Mouse (Mus musculus) kidney, adult 18-20 months (tissue): ENCODE data around the gene Slc30a10.

Source experiments
- DNase-seq: peaks from one replicate; pipeline ENCODE4 v3.0.0; 2021

Gene Slc30a10

GRCm38 (mm10) chr1:185469551-185470021, 14.9 kb downstream of the Slc30a10 start:
- DNase-seq: no peak

- no peak for DNase-seq
Observed at GRCm38 (mm10) chr1:185472025-185472720, 17.5 kb downstream of the Slc30a10 start.

GRCm38 (mm10) chr1:185472730-185473129, 18.1 kb downstream of the Slc30a10 start:
- DNase-seq: no peak

GRCm38 (mm10) chr1:185473437-185473836, 18.8 kb downstream of the Slc30a10 start:
- no peak for DNase-seq

- no peak for DNase-seq
Observed at GRCm38 (mm10) chr1:185479861-185480260, 25.2 kb downstream of the Slc30a10 start.

- no peak for DNase-seq
Observed at GRCm38 (mm10) chr1:185482001-185482761, 27.5 kb downstream of the Slc30a10 start.

GRCm38 (mm10) chr1:185482762-185483161, 28.1 kb downstream of the Slc30a10 start:
- no peak for DNase-seq

DNA sequence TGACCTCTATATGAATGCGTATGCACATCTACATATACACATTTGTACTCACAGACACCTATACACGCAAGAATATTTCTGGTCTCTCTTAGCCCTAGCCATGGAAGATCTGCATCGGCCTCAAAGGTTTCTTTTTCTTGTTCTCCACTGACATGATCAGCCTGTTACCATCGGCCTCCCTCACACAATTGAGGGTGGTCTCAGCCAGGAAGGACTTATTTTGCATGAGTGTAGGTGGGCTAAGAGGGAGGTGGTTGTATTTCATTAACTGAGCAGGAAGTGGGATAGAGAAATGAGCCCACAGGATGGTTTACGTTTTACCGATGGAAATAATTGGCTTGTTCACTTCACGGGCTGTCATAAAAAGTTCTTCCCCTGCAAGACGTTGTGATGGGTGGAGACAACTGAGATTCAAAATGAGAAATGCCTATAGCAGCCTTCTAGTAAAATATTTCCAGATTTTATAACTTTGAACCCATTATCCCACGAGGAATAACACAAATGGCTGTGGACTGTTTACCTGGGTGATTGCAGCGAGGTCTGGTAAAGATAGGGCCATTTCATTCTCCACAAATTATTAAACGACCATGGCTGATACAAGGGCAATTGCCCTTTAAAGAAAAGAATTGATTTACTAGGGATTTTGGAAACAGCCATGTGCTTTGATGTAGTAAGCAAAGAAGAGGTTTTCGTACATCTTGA, 28.9 kb downstream of the Slc30a10 start:
- no peak for DNase-seq

DNA sequence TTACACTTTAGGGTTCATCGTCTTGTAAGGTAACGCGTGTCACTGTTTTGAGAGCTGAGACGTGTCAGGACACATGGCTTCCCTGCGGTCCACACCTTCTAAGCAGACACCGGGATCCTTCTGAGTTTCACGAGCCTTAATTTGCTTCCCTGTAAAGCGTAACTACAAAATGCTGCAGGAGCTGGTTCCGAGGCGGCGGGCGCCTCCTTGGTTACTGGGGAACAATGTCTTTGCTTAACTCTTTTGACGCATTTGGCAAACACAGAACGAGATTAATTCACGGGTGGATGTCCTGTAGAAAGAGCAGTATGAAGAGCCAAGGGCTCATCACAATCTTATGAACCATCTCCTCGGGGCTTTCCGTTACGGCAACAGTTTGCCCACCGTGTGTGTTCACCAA, 29.6 kb downstream of the Slc30a10 start:
- no peak for DNase-seq

DNA sequence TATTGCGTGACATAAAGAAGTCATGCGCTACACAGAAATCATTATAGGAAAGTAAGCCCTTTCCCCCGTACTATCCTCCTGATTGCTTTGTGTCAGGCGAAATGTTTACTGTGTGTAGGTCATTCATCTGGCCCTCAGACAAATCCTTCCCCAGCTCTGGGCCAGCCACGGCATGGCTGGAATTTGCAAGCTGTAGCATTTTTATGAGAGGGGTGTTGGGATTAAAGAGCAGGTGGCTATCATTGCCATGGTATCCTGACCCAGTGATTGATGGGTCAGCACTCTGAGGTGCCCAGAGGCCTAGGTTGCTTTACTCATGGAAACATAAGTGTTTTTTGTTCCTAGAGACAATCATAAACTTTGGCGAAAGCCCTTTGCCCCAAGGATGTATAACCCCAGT, 35.2 kb downstream of the Slc30a10 start:
- no peak for DNase-seq

DNA sequence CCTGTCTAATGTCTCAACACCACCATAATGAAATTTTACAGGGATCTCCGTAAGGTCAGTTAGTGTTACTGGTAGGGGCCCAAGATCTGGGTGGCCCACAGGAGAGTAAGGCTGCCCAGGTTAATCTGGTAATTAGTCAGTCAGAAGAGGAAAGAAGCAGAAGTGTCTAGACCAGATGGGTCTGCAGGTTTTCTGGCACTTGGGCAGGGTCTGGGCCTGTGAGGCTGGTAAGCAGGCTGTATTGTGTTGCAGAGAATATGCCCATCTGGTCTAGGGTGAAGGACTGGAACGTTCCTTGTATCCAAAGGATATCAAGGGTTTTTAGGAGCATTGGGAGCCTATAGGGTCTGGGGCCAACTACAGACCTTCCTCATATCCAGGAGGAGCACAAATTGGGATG, 36.0 kb downstream of the Slc30a10 start:
- DNase-seq: no peak

GRCm38 (mm10) chr1:185493439-185494034, 38.9 kb downstream of the Slc30a10 start:
- DNase-seq: no peak

DNA sequence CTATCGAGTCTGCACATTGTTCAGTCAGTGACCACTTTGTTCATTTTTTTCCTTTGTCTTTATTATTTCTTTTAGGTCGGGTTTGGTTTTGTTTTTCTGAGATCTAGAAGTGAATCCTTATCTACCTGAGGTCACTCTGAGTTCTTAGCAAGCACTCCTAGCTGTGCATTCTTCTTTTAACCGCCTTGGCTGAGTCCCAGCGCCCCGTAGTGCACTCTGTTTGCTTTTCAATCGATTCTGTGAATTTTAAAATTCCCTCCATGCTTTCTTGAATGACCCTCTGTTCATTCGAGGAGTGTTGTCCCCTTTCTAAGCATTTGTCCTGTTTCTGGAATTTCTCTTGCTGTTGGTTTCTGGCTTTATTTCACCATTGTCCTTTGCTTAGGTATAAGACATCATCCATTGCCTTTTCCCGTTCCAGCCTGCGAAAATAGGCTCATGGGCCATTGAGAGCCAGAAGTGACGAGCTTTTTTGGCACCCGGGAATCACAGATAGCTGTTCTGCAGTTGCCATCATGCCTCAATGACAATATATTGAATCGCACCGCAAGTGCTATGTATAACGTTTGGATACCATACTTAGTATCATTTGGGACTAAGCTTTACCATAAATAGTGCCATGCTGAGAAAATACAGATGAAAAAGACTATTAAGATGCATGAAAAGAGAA, 42.3 kb downstream of the Slc30a10 start:
- no peak for DNase-seq

- no peak for DNase-seq
Observed at GRCm38 (mm10) chr1:185500602-185501001, 46.0 kb downstream of the Slc30a10 start.

- DNase-seq: no peak
Observed at GRCm38 (mm10) chr1:185501801-185502340, 47.2 kb downstream of the Slc30a10 start.

DNA sequence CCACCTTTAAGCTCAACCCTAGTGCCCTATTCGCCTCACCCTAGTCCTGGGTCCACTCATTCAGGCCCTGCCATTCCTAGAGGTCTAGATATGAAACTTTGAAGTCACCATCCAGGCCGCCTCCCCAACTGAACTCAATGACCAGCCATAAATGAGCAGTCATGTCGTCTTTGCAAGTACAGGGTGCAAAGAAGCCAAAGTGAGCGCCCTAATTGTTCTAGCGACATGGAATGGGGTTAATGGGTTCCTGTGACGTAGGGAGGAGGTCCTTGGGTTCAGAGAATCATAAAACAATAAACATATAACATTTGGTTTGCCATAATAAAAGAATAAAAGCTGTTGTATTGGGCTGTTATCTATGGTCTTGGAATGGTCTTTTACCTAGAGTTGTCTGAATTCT, 47.9 kb downstream of the Slc30a10 start:
- no peak for DNase-seq

- no peak for DNase-seq
Observed at GRCm38 (mm10) chr1:185509042-185509441, 54.4 kb downstream of the Slc30a10 start.

- no peak for DNase-seq
Observed at GRCm38 (mm10) chr1:185511306-185511705, 56.7 kb downstream of the Slc30a10 start.

- DNase-seq: no peak
Observed at GRCm38 (mm10) chr1:185515526-185515979, 60.9 kb downstream of the Slc30a10 start.

GRCm38 (mm10) chr1:185516041-185516440, 61.4 kb downstream of the Slc30a10 start:
- no peak for DNase-seq

DNA sequence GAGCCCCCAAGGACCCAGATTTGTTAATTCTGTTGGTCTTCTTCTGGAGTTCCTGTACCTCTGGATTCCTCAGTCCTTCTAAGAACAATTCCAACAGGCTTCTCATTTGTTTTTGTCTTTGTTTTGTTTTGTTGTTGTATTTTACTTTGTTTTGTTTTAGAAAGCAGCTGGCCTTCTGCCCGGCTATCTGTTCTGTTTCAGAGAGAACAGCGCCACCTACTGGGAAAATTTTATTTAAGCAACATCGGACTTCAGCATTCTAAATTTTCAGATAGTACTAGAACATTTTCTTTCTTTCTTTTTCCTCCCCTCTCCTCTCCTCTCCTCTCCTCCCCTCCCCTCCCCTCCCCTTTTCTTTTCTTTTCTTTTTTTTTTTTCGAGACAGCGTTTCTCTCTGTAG, 62.9 kb downstream of the Slc30a10 start:
- DNase-seq: no peak
